Mouse (Mus musculus) cerebellum, postnatal 25 days (tissue): ENCODE measurements around the gene Otop3.

Experiments used
- DNase-seq, 2 experiments: peaks; one replicate each; pipeline ENCODE4 v3.0.0; 2021; ENCODE audit warnings: mixed read lengths in 2 of 2

The Otop3 gene

GRCm38 (mm10) chr11:115334531-115334930 lies at the start of gene Otop3:
Gene Otop3 (plus strand): TSS chr11:115334731.
- DNase-seq, result peak in 1 of 2 experiments; percentile 18

GRCm38 (mm10) chr11:115285282-115285681 lies 49.2 kb upstream of the Otop3 start:
- no peak for DNase-seq

GRCm38 (mm10) chr11:115286201-115286993 lies 48.1 kb upstream of the Otop3 start:
- DNase-seq, result no peak

GRCm38 (mm10) chr11:115287386-115287785 lies 47.1 kb upstream of the Otop3 start:
- peak in 1 of 2 experiments; percentile 11 for DNase-seq

GRCm38 (mm10) chr11:115288305-115288704 lies 46.2 kb upstream of the Otop3 start:
- DNase-seq, result no peak

GRCm38 (mm10) chr11:115289885-115290284 lies 44.6 kb upstream of the Otop3 start:
- DNase-seq, result peak in 1 of 2 experiments; percentile 15

GRCm38 (mm10) chr11:115290314-115290713 lies 44.2 kb upstream of the Otop3 start:
- DNase-seq, result no peak

GRCm38 (mm10) chr11:115290919-115291318 lies 43.6 kb upstream of the Otop3 start:
- no peak for DNase-seq

GRCm38 (mm10) chr11:115291503-115291902 lies 43.0 kb upstream of the Otop3 start:
- peak in 1 of 2 experiments; percentile 12 for DNase-seq

GRCm38 (mm10) chr11:115292631-115293375 lies 41.7 kb upstream of the Otop3 start:
- DNase-seq, result no peak

- DNase-seq, result no peak
Measured at GRCm38 (mm10) chr11:115295939-115296338, 38.6 kb upstream of the Otop3 start.

- peak; percentile 74 to 78 for DNase-seq
Measured at GRCm38 (mm10) chr11:115296471-115297210, 37.9 kb upstream of the Otop3 start.

GRCm38 (mm10) chr11:115297214-115297826 lies 37.2 kb upstream of the Otop3 start, which contains the start of gene Fads6:
Gene Fads6 (minus strand): TSS chr11:115297663.
- peak; percentile 87 to 90 for DNase-seq

GRCm38 (mm10) chr11:115298160-115298559 lies 36.4 kb upstream of the Otop3 start:
- no peak for DNase-seq

GRCm38 (mm10) chr11:115300745-115301144 lies 33.8 kb upstream of the Otop3 start:
- no peak for DNase-seq

- DNase-seq, result no peak
Measured at GRCm38 (mm10) chr11:115301351-115301750, 33.2 kb upstream of the Otop3 start.

GRCm38 (mm10) chr11:115303167-115303566 lies 31.4 kb upstream of the Otop3 start:
- DNase-seq, result no peak

GRCm38 (mm10) chr11:115306863-115307262 lies 27.7 kb upstream of the Otop3 start, which contains the start of gene Otop2:
Gene Otop2 (plus strand): TSS chr11:115307163.
- DNase-seq, result no peak

- no peak for DNase-seq
Measured at GRCm38 (mm10) chr11:115308781-115309180, 25.8 kb upstream of the Otop3 start.

- no peak for DNase-seq
Measured at GRCm38 (mm10) chr11:115314249-115314648, 20.3 kb upstream of the Otop3 start.

- DNase-seq, result no peak
Measured at GRCm38 (mm10) chr11:115317204-115317603, 17.3 kb upstream of the Otop3 start.

GRCm38 (mm10) chr11:115318245-115319027 lies 16.1 kb upstream of the Otop3 start:
- DNase-seq, result peak in 1 of 2 experiments; percentile 26
